Mouse (Mus musculus) embryonic fibroblast, embryonic 13.5 days (primary cell): Measurements from ENCODE around the gene Pde4d. TPM values are rescaled to one million over a fixed set of nuclear protein-coding genes. Genes with fewer than 3 reads are reported as not detected.

Source experiments
- H3K27ac ChIP-seq: 2 replicates; pipeline ENCODE4 v1.5.1; 2012; ENCODE audit warnings: low read length, control low read depth, inconsistent platforms; ENCODE audit not compliant: insufficient read depth
- H3K4me1 ChIP-seq: 2 replicates; pipeline ENCODE4 v1.6.1; 2011; ENCODE audit warnings: low read length; ENCODE audit not compliant: control insufficient read depth, insufficient read depth
- H3K4me3 ChIP-seq: 2 replicates; pipeline ENCODE4 v1.5.1; 2011; ENCODE audit warnings: mild to moderate bottlenecking, control low read depth, low read length; ENCODE audit not compliant: insufficient read depth
- CTCF ChIP-seq: IDR thresholded peaks from 2 replicates; pipeline ENCODE4 v1.5.1; 2011; ENCODE audit warnings: mild to moderate bottlenecking, control low read depth, low read length, moderate library complexity, borderline replicate concordance; ENCODE audit not compliant: insufficient read depth
- POLR2A ChIP-seq: IDR thresholded peaks from 2 replicates; pipeline ENCODE4 v1.6.1; 2011; ENCODE audit warnings: low read depth, mild to moderate bottlenecking, control low read depth, low read length, moderate library complexity
- polyA plus RNA-seq: library from polyadenylated mRNA; stranded (reverse); fragments of >200 nt; gene quantifications from 2 replicates; pipeline ENCODE4 v1.2.4, GENCODE M21; 2011; ENCODE audit warnings: low read depth; ENCODE audit not compliant: missing spikeins, insufficient read length

Pde4d gene
- polyA plus RNA-seq, 1 experiment: 26.9 TPM

DNA sequence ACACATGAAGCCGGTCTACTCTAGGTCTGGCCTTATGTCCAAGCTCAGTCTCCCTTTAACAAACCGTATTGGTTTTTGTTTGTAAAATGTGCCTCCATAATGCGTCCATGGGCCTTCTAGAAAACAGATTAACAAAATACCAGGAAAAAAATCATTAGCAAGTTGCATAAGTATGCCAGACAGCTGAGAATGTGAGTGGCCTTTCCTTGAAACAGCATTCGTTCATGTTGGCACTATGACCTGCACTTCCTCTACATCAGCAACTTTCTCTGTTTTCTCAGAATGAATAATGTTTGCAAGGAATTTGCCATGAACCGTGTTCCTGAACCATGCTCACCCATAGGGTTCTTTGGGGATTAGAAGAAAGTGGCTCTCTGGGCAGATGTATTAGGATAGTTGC lies 998.4 kb downstream of the Pde4d start:
- Histone ChIP-seq H3K27ac (no peak overlapping the region), H3K4me3 (no peak overlapping the region), H3K4me1 (no peaks in the 10 kb centered on the region)
- TF ChIP-seq POLR2A (no peak), CTCF (no peak)

- TF ChIP-seq CTCF: no peak
- no peak for TF ChIP-seq POLR2A
- H3K27ac ChIP-seq: no peak overlapping the region
Observed at GRCm38 (mm10) chr13:109474344-109474743, 1024.6 kb downstream of the Pde4d start.

DNA sequence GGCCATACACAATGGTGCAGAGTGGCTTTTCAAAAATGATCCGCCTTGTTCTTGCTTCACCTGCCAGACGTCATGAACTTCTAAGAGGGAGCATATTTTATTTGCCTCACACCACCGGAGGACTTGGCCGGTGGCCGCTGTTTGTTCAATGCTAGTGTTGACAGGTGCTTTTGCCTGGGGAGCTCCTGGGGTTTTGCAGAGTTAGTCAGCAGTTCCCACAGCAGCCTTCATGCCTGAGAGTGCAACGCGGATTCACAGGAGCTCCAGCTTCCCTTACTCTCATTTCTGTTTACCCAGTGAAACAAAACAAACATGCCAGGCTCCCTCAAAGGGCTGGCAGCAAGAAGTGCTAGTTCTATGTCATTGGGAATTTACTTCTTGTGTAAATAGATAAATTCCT lies 1031.7 kb downstream of the Pde4d start:
- Histone ChIP-seq H3K27ac (no peak overlapping the region), H3K4me3 (no peak overlapping the region), H3K4me1 (no peaks in the 10 kb centered on the region)
- TF ChIP-seq CTCF (no peak), POLR2A (no peak)

More at GRCm38 (mm10) chr13:109474344-109474743, 1024.6 kb downstream of the Pde4d start:
- no peak overlapping the region for H3K4me3 ChIP-seq
- no peaks in the 10 kb centered on the region for H3K4me1 ChIP-seq

DNA sequence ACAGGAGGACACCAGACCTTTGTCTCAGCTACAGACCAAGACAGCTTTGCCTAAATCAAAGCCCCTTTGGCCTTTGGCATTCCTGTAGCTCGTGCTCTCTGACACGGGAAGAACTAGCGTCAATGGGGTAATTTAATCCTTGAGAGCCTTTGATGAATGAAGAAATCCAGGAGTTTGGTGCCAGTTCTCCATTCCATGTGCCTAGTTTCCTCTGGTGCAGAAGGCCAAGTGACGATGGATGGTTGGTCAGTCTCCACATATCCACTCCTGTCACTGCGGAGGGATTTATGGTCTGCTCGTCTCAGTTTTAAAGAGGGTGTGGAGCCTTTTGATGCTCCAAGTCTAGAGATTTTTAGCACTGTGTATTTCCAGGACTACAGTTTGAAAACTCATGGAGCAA lies 1036.4 kb downstream of the Pde4d start:
- H3K27ac ChIP-seq: no peak overlapping the region
- H3K4me1 ChIP-seq: no peaks in the 10 kb centered on the region
- TF ChIP-seq POLR2A (no peak), CTCF (no peak)
- H3K4me3 ChIP-seq: no peak overlapping the region

DNA sequence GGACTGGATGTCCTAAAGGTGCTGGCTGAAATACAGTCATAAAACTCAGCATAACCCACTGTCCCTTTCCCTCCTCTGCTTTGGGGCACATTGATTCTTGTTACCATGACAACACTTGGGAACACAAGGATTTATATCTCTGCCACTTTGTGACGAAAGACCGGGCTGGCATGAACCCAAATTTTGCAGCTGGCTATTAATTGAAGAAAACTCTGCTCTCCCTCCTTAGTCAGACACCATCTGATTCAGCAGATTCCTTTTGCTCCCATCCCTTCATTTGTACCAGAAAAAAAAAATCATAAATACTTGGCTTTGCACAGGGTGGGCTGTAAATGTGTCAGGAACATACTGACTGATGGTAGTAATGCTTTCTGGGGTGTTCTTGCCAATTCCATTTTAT lies 1037.6 kb downstream of the Pde4d start:
- TF ChIP-seq POLR2A (no peak), CTCF (no peak)
- Histone ChIP-seq H3K4me3 (no peak overlapping the region), H3K27ac (no peak overlapping the region), H3K4me1 (no peaks in the 10 kb centered on the region)

GRCm38 (mm10) chr13:109490853-109491252 lies 1041.1 kb downstream of the Pde4d start:
- H3K4me3 ChIP-seq: no peak overlapping the region
- H3K27ac ChIP-seq: no peak overlapping the region
- TF ChIP-seq CTCF (no peak), POLR2A (no peak)
- H3K4me1 ChIP-seq: no peaks in the 10 kb centered on the region

DNA sequence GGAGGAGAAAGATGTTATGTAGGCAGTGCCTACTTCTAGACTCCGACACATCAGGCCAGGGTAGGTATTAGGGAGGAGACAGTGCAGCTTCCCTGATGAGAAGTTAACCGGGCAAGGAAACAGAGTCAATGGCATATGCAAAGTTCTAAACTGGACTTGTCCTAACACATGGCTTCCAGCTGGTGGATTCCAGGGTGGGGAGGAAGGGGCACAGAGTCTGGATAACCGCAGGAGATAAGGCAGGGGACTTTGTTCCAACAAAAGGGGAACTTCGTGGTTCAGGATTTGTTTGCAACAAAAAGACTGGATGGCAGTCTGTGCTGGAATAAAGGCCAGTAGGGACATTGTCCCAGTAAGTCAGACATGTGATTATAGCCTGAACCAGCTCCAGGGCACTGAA lies 1042.1 kb downstream of the Pde4d start:
- Histone ChIP-seq H3K27ac (no peak overlapping the region), H3K4me1 (no peaks in the 10 kb centered on the region), H3K4me3 (no peak overlapping the region)
- TF ChIP-seq POLR2A (no peak), CTCF (no peak)

- Histone ChIP-seq H3K4me1 (no peaks in the 10 kb centered on the region; the same call in 1 of the 2 replicates), H3K4me3 (no peak overlapping the region), H3K27ac (no peak overlapping the region)
- TF ChIP-seq POLR2A (no peak), CTCF (no peak)
Observed at GRCm38 (mm10) chr13:109500336-109500735, 1050.6 kb downstream of the Pde4d start.

GRCm38 (mm10) chr13:109502796-109503195 lies 1053.0 kb downstream of the Pde4d start:
- Histone ChIP-seq H3K27ac (no peak overlapping the region), H3K4me1 (no peaks in the 10 kb centered on the region; the same call in 1 of the 2 replicates), H3K4me3 (no peak overlapping the region)
- TF ChIP-seq CTCF: no peak
- no peak for TF ChIP-seq POLR2A

- no peak overlapping the region for H3K27ac ChIP-seq
- no peak overlapping the region for H3K4me3 ChIP-seq
- TF ChIP-seq POLR2A: no peak
- H3K4me1 ChIP-seq: no peaks in the 10 kb centered on the region
Observed at GRCm38 (mm10) chr13:109506754-109507153, 1057.0 kb downstream of the Pde4d start.

DNA sequence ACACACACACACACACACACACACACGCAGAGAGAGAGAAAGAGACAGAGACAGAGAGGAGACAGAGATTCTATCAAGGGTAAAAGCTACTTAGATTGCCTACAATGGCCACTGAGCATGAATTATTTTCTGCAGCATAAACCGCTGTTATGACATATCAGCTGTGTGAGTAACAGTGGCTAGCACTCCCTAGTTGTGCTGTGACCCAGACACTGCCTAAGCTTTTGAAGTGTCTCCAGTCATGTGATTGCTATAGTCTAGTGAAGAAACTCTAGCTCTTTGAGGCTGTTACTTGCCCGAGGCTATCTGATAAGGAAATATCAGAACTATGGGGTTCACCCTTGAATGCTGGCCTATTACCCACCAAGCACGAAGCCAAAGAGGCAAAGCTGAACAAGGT lies 1058.7 kb downstream of the Pde4d start:
- Histone ChIP-seq H3K4me1 (no peaks in the 10 kb centered on the region), H3K4me3 (no peak overlapping the region), H3K27ac (no peak overlapping the region)
- no peak for TF ChIP-seq CTCF
- no peak for TF ChIP-seq POLR2A
